Mouse (Mus musculus): ENCODE results near the gene Twist2.

DNA sequence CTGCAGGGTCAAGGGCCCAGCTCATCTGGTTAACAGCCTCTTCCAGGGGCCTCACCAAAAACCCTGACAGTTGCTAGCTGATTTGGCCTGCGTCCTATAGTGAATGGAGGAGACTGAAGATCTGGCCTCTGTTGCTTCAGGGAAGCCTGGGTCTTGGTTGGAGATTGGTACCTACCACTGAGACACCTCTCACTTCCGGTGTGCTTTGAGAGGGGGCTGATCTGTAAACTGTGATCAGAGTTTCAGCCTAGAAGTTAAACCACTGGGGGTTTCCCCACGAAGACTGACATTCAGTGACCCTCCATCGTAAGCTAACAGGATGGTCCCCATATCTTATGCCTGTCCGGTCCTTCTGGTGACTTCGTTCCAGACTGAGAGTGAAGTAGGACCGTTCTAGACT is 30.7 kb downstream of the Twist2 start:
- TF ChIP-seq CTCF (conservative IDR thresholded peaks at IDR 0.05; ENCODE audit: insufficient read depth, insufficient read length, low read depth, low read length) (no peak), POLR2A (IDR thresholded peaks at IDR 0.05; ENCODE audit: low read depth, low read length) (no peak)

Measured in kidney, adult 2 months (tissue).